Mouse (Mus musculus): Measurements from ENCODE around the gene Tmem268. TPM values are rescaled to one million over a fixed set of nuclear protein-coding genes. Genes with fewer than 3 reads are reported as not detected.

The Tmem268 gene
- polyA plus RNA-seq, 1 experiment from 2014 or later = 3.4 TPM

GRCm38 (mm10) chr4:63542209-63542608 lies 16.4 kb upstream of the Tmem268 start:
- Histone ChIP-seq H3K4me1 (ENCODE audit: control insufficient read depth, insufficient read depth, low read length) (peaks cover 21% of the 10 kb centered on the region), H3K9me3 (ENCODE audit: control insufficient read depth, low read length) (no peaks in the 10 kb centered on the region), H3K4me2 (ENCODE audit: low read depth, low read length) (no peak overlapping the region), H3K27ac (ENCODE audit: low read depth, low read length) (no peak overlapping the region), H3K36me3 (ENCODE audit: control insufficient read depth, insufficient read depth, low read length) (no peaks in the 10 kb centered on the region), H3K27me3 (ENCODE audit: control insufficient read depth, insufficient read depth, low read length) (no peaks in the 10 kb centered on the region), H3K4me3 (ENCODE audit: low read depth, low read length) (no peak overlapping the region), H3K9ac (replicated peaks; ENCODE audit: low read depth, low read length) (no peak overlapping the region)
- WGBS = 71% methylated on average over 2 of the region's 2 CpGs
- ATAC-seq (ENCODE audit: low read depth) = no peak

- H3K9me3 ChIP-seq (ENCODE audit: control insufficient read depth, low read length) = no peaks in the 10 kb centered on the region
- H3K4me3 ChIP-seq (ENCODE audit: low read depth, low read length) = peak overlapping the region; percentile 79
- H3K36me3 ChIP-seq (ENCODE audit: control insufficient read depth, insufficient read depth, low read length) = peaks cover 3% of the 10 kb centered on the region
- H3K4me1 ChIP-seq (ENCODE audit: control insufficient read depth, insufficient read depth, low read length) = peaks cover 21% of the 10 kb centered on the region
- 57% methylated on average over 10 of the region's 10 CpGs for WGBS
- H3K27ac ChIP-seq (ENCODE audit: low read depth, low read length) = peak overlapping the region; percentile 87; the same call in 1 of the 2 replicates
- peak overlapping the region; percentile 80 for H3K4me2 ChIP-seq (ENCODE audit: low read depth, low read length)
- ATAC-seq (ENCODE audit: low read depth) = peak; percentile 68; the same call in 1 of the 2 replicates
- no peak overlapping the region for H3K9ac ChIP-seq (replicated peaks; ENCODE audit: low read depth, low read length)
- H3K27me3 ChIP-seq (ENCODE audit: control insufficient read depth, insufficient read depth, low read length) = no peaks in the 10 kb centered on the region
These were observed 14.7 kb upstream of the Tmem268 start for GRCm38 (mm10) chr4:63543746-63544493.

GRCm38 (mm10) chr4:63544494-63545230 lies 13.9 kb upstream of the Tmem268 start, which contains the start of gene Atp6v1g1:
TSS of gene Atp6v1g1 (plus strand) at chr4:63544772.
- ATAC-seq (ENCODE audit: low read depth) = peak; percentile 95
- peak within 1 kb of the TSS; percentile 90 for H3K9ac ChIP-seq (replicated peaks; ENCODE audit: low read depth, low read length)

GRCm38 (mm10) chr4:63545231-63545958 lies 13.2 kb upstream of the Tmem268 start:
- peak overlapping the region; percentile 90 for H3K9ac ChIP-seq (replicated peaks; ENCODE audit: low read depth, low read length)
- 18% methylated on average over 26 of the region's 26 CpGs for WGBS
- H3K4me1 ChIP-seq (ENCODE audit: control insufficient read depth, insufficient read depth, low read length) = peaks cover 21% of the 10 kb centered on the region
- H3K9me3 ChIP-seq (ENCODE audit: control insufficient read depth, low read length) = no peaks in the 10 kb centered on the region
- ATAC-seq (ENCODE audit: low read depth) = no peak; the same call in 1 of the 2 replicates
- H3K27me3 ChIP-seq (ENCODE audit: control insufficient read depth, insufficient read depth, low read length) = no peaks in the 10 kb centered on the region
- H3K27ac ChIP-seq (ENCODE audit: low read depth, low read length) = peak overlapping the region; percentile 87
- peak overlapping the region; percentile 80 for H3K4me2 ChIP-seq (ENCODE audit: low read depth, low read length)
- H3K4me3 ChIP-seq (ENCODE audit: low read depth, low read length) = peak overlapping the region; percentile 79
- H3K36me3 ChIP-seq (ENCODE audit: control insufficient read depth, insufficient read depth, low read length) = peaks cover 10% of the 10 kb centered on the region

More at GRCm38 (mm10) chr4:63544494-63545230, 13.9 kb upstream of the Tmem268 start, which contains the start of gene Atp6v1g1:
- Histone ChIP-seq H3K4me1 (ENCODE audit: control insufficient read depth, insufficient read depth, low read length) (peaks cover 21% of the 10 kb centered on the region), H3K36me3 (ENCODE audit: control insufficient read depth, insufficient read depth, low read length) (peaks cover 10% of the 10 kb centered on the region), H3K27me3 (ENCODE audit: control insufficient read depth, insufficient read depth, low read length) (no peaks in the 10 kb centered on the region), H3K9me3 (ENCODE audit: control insufficient read depth, low read length) (no peaks in the 10 kb centered on the region), H3K27ac (ENCODE audit: low read depth, low read length) (peak within 1 kb of the TSS; percentile 87), H3K4me3 (ENCODE audit: low read depth, low read length) (peak within 1 kb of the TSS; percentile 79), H3K4me2 (ENCODE audit: low read depth, low read length) (peak within 1 kb of the TSS; percentile 80)
- WGBS = under 1% methylated on average over 45 of the region's 57 CpGs

- Histone ChIP-seq H3K4me1 (ENCODE audit: control insufficient read depth, insufficient read depth, low read length) (peaks cover 21% of the 10 kb centered on the region), H3K27ac (ENCODE audit: low read depth, low read length) (no peak overlapping the region), H3K4me3 (ENCODE audit: low read depth, low read length) (no peak overlapping the region), H3K27me3 (ENCODE audit: control insufficient read depth, insufficient read depth, low read length) (no peaks in the 10 kb centered on the region), H3K36me3 (ENCODE audit: control insufficient read depth, insufficient read depth, low read length) (peaks cover 16% of the 10 kb centered on the region), H3K9me3 (ENCODE audit: control insufficient read depth, low read length) (no peaks in the 10 kb centered on the region), H3K9ac (replicated peaks; ENCODE audit: low read depth, low read length) (no peak overlapping the region), H3K4me2 (ENCODE audit: low read depth, low read length) (peak overlapping the region; percentile 80)
- 85% methylated on average over 6 of the region's 6 CpGs for WGBS
- ATAC-seq (ENCODE audit: low read depth) = no peak
These were observed 12.0 kb upstream of the Tmem268 start for GRCm38 (mm10) chr4:63546441-63547055.

- Histone ChIP-seq H3K9me3 (ENCODE audit: control insufficient read depth, low read length) (no peaks in the 10 kb centered on the region), H3K27me3 (ENCODE audit: control insufficient read depth, insufficient read depth, low read length) (no peaks in the 10 kb centered on the region), H3K27ac (ENCODE audit: low read depth, low read length) (no peak overlapping the region), H3K4me1 (ENCODE audit: control insufficient read depth, insufficient read depth, low read length) (peaks cover 21% of the 10 kb centered on the region), H3K9ac (replicated peaks; ENCODE audit: low read depth, low read length) (no peak overlapping the region), H3K4me3 (ENCODE audit: low read depth, low read length) (no peak overlapping the region), H3K4me2 (ENCODE audit: low read depth, low read length) (no peak overlapping the region), H3K36me3 (ENCODE audit: control insufficient read depth, insufficient read depth, low read length) (peaks cover 29% of the 10 kb centered on the region)
- ATAC-seq (ENCODE audit: low read depth) = no peak
- whole genome bisulfite sequencing = 88% methylated on average over 1 of the region's 1 CpGs
These were observed 10.8 kb upstream of the Tmem268 start for GRCm38 (mm10) chr4:63547799-63548198.

GRCm38 (mm10) chr4:63548491-63548890 lies 10.1 kb upstream of the Tmem268 start:
- Histone ChIP-seq H3K4me3 (ENCODE audit: low read depth, low read length) (no peak overlapping the region), H3K9ac (replicated peaks; ENCODE audit: low read depth, low read length) (no peak overlapping the region), H3K27me3 (ENCODE audit: control insufficient read depth, insufficient read depth, low read length) (no peaks in the 10 kb centered on the region), H3K4me1 (ENCODE audit: control insufficient read depth, insufficient read depth, low read length) (peaks cover 21% of the 10 kb centered on the region), H3K27ac (ENCODE audit: low read depth, low read length) (no peak overlapping the region), H3K4me2 (ENCODE audit: low read depth, low read length) (no peak overlapping the region), H3K36me3 (ENCODE audit: control insufficient read depth, insufficient read depth, low read length) (peaks cover 32% of the 10 kb centered on the region), H3K9me3 (ENCODE audit: control insufficient read depth, low read length) (no peaks in the 10 kb centered on the region)
- no peak for ATAC-seq (ENCODE audit: low read depth)
- 86% methylated on average over 3 of the region's 3 CpGs for WGBS

- no peak overlapping the region for H3K4me2 ChIP-seq (ENCODE audit: low read depth, low read length)
- peaks cover 11% of the 10 kb centered on the region for H3K4me1 ChIP-seq (ENCODE audit: control insufficient read depth, insufficient read depth, low read length)
- no peaks in the 10 kb centered on the region for H3K27me3 ChIP-seq (ENCODE audit: control insufficient read depth, insufficient read depth, low read length)
- no peaks in the 10 kb centered on the region for H3K9me3 ChIP-seq (ENCODE audit: control insufficient read depth, low read length)
- H3K9ac ChIP-seq (replicated peaks; ENCODE audit: low read depth, low read length) = no peak overlapping the region
- H3K27ac ChIP-seq (ENCODE audit: low read depth, low read length) = no peak overlapping the region
- H3K4me3 ChIP-seq (ENCODE audit: low read depth, low read length) = no peak overlapping the region
- WGBS = 92% methylated on average over 3 of the region's 3 CpGs
- ATAC-seq (ENCODE audit: low read depth) = no peak
- H3K36me3 ChIP-seq (ENCODE audit: control insufficient read depth, insufficient read depth, low read length) = peaks cover 32% of the 10 kb centered on the region
These were observed 7.7 kb upstream of the Tmem268 start for GRCm38 (mm10) chr4:63550908-63551307.

All from neural tube, embryonic 14.5 days (tissue).